Mouse (Mus musculus) C2C12 (cell line): Measurements from ENCODE around the gene Prrg4. TPM values are rescaled to one million over a fixed set of nuclear protein-coding genes. Genes with fewer than 3 reads are reported as not detected.
"Not testable (repeated sequence)": the region's sequence is repeated elsewhere in the genome, so short reads cannot be mapped to it uniquely, and the experiment has no call there.

Source experiments
- H3K27me3 ChIP-seq: one replicate; pipeline ENCODE4 v1.6.1; 2011; ENCODE audit not compliant: control insufficient read depth, insufficient read depth, insufficient read length
- H3K36me3 ChIP-seq: one replicate; pipeline ENCODE4 v1.6.1; 2011; ENCODE audit not compliant: control insufficient read depth, insufficient read depth
- H3K4me3 ChIP-seq: one replicate; pipeline ENCODE4 v1.5.1; 2011; ENCODE audit warnings: mild to moderate bottlenecking, control low read depth; ENCODE audit not compliant: poor library complexity, insufficient read depth, severe bottlenecking
- H3K79me2 ChIP-seq: one replicate; pipeline ENCODE4 v1.6.1; 2011; ENCODE audit not compliant: control insufficient read depth, insufficient read depth
- H3K79me3 ChIP-seq: one replicate; pipeline ENCODE4 v1.6.1; 2011; ENCODE audit warnings: low read depth, control low read depth
- H3ac ChIP-seq: one replicate; pipeline ENCODE3; 2011; ENCODE audit warnings: low read depth; ENCODE audit not compliant: control insufficient read depth, insufficient read length
- CEBPB ChIP-seq: IDR thresholded peaks from one replicate; pipeline ENCODE4 v1.6.1; 2011; ENCODE audit warnings: low read depth, mild to moderate bottlenecking, control low read depth, moderate library complexity
- CTCF ChIP-seq: IDR thresholded peaks from one replicate; pipeline ENCODE4 v1.5.1; 2011; ENCODE audit not compliant: control insufficient read depth, insufficient read depth, insufficient read length
- FOSL1 ChIP-seq: IDR thresholded peaks from one replicate; pipeline ENCODE4 v1.8.0; 2011; ENCODE audit warnings: mild to moderate bottlenecking, low read length; ENCODE audit not compliant: poor library complexity, insufficient read depth, severe bottlenecking
- MAX ChIP-seq: IDR thresholded peaks from one replicate; pipeline ENCODE4 v1.6.1; 2011; ENCODE audit warnings: mild to moderate bottlenecking, control low read depth
- MYOD1 ChIP-seq: IDR thresholded peaks from one replicate; pipeline ENCODE4 v1.6.1; 2011; ENCODE audit warnings: low read depth; ENCODE audit not compliant: control insufficient read depth, insufficient read length
- MYOG ChIP-seq: IDR thresholded peaks from one replicate; pipeline ENCODE4 v1.6.1; 2011; ENCODE audit not compliant: control insufficient read depth, insufficient read length; ENCODE audit errors: extremely low read depth
- USF1 ChIP-seq: IDR thresholded peaks from one replicate; pipeline ENCODE4 v1.6.1; 2011; ENCODE audit warnings: low read depth, mild to moderate bottlenecking, control low read depth, moderate library complexity
- polyA plus RNA-seq: library from polyadenylated mRNA; unstranded; fragments of >200 nt; fragmentation: generic; extraction: Trizol; gene quantifications from one replicate; pipeline ENCODE4 v1.2.1, GENCODE M21; 2012; ENCODE audit warnings: missing spikeins

The Prrg4 gene
- polyA plus RNA-seq, 1 experiment: 4.6 TPM

- Histone ChIP-seq H3K4me3 (no peak overlapping the region), H3K36me3 (peaks cover 8% of the 10 kb centered on the region), H3ac (no peak overlapping the region), H3K27me3 (no peaks in the 10 kb centered on the region), H3K79me2 (peaks cover 4% of the 10 kb centered on the region), H3K79me3 (no peaks in the 10 kb centered on the region)
- TF ChIP-seq MAX: no peak
- no peak for TF ChIP-seq FOSL1
- no peak for TF ChIP-seq MYOG
- no peak for TF ChIP-seq MYOD1
- TF ChIP-seq CEBPB: no peak
- no peak for TF ChIP-seq CTCF
- TF ChIP-seq USF1: no peak
Measured at GRCm38 (mm10) chr2:104840974-104841373, 8.7 kb downstream of the Prrg4 start.

DNA sequence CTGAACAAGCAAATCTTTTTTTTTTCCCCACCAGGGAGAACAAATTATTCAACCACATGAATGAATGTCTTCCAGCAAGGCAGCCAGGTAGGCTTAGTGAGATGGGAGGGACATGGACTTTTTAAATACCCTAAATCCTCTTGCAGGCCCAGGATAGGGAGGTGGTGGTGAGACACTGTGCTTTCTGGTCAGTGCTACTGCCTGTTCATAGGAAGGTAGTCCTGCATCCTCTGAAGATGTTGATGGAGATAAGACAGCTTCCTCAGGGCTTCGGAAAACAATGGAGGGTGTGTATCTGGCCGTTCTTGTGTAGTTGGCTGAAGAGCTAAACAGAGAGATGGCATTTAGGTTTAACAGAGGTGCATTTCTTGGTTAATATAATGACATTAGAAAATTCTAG, 17.2 kb downstream of the Prrg4 start:
- Histone ChIP-seq H3ac (no peak overlapping the region), H3K4me3 (no peak overlapping the region), H3K27me3 (no peaks in the 10 kb centered on the region), H3K79me3 (peaks cover 2% of the 10 kb centered on the region), H3K36me3 (no peaks in the 10 kb centered on the region), H3K79me2 (no peaks in the 10 kb centered on the region)
- no peak for TF ChIP-seq CTCF
- TF ChIP-seq MAX: no peak
- TF ChIP-seq FOSL1: no peak
- TF ChIP-seq USF1: no peak
- TF ChIP-seq MYOD1: no peak
- TF ChIP-seq CEBPB: no peak
- TF ChIP-seq MYOG: no peak

DNA sequence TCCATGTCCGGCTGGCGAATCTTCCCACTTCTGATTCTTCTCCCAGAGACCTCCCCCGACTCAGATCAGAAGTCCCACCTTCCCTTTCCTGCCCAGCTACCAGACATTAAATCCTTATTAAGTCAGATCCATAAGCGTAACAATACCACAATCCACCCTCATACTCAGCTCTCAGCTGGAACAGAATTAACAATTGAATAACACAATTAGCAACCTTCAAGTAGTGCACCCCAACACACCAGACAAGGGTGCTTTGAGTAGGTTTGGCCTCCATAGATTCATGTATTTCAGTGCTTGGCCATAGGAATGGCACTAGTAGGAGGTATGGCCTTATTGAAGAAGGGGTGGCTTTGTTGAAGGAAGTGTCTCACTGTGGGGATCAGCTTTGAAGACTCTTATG, 23.5 kb downstream of the Prrg4 start:
- Histone ChIP-seq H3K36me3 (no peaks in the 10 kb centered on the region), H3K79me2 (no peaks in the 10 kb centered on the region)

DNA sequence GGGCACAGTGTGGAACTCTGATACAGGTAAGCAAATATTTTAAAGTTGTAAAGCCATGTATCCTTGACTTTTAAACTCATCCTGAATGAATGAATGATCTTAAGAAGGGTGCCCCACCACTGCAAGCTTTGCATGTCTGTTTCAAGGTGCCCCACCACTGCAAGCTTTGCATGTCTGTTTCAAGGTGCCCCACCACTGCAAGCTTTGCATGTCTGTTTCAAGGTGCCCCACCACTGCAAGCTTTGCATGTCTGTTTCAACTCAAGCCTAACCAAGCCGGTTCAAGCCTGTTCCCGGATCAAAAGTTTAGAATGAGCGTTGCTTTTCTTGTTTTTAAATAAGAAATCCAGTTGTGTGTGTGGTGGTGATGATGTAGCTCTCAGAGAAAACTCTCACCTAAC, 30.9 kb downstream of the Prrg4 start:
- not testable (repeated sequence) for H3K4me3 ChIP-seq, H3ac ChIP-seq, H3K36me3 ChIP-seq, H3K27me3 ChIP-seq
- Histone ChIP-seq H3K79me3 (peaks cover 22% of the 10 kb centered on the region), H3K79me2 (peaks cover 25% of the 10 kb centered on the region)

More for the DNA sequence above, 23.5 kb downstream of the Prrg4 start:
- H3ac ChIP-seq: no peak overlapping the region
- no peak overlapping the region for H3K4me3 ChIP-seq
- H3K27me3 ChIP-seq: no peaks in the 10 kb centered on the region
- TF ChIP-seq MYOG: no peak
- TF ChIP-seq MAX: no peak
- no peak for TF ChIP-seq USF1
- TF ChIP-seq FOSL1: no peak
- no peak for TF ChIP-seq CTCF
- no peak for TF ChIP-seq CEBPB
- TF ChIP-seq MYOD1: no peak
- peaks cover 2% of the 10 kb centered on the region for H3K79me3 ChIP-seq

DNA sequence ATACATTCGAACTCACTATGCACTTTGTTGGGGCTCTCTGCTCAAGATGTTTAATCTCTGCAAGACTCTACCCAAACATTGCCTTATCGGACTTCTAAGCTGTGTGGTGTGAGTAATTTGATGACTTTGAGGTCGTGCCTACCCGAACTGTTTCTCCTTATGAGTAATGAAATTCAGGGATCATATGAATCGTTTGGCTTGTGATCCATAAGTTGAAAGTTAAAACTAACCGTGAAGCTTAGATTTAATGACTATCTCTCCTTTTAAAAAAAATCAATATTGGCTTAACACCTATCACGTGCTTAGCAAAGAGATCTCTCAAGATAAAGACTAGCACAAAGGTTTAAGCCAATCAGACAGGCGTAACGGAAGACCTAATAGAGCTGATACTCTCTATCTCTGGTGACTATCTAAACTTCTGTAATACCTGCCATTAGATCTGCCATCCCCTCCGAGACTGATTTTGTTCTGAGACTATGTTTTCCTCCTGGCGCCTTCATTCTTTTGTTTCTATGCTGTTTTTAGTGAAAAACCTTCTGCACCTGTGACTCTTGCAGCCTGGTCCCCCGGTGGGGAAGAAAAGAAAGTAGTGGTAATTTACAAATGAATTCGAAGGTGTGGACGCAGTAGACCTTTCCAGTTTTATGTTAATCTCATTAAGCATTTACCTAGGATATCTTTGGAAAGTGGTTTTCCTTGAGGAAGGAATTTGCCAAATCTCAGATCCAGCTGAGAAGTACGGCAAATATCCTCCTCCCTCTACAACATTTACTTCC, 31.9 kb downstream of the Prrg4 start:
- Histone ChIP-seq H3K79me3 (peaks cover 31% of the 10 kb centered on the region), H3K36me3 (no peaks in the 10 kb centered on the region), H3K79me2 (peaks cover 36% of the 10 kb centered on the region), H3K4me3 (peak overlapping the region; percentile 50), H3ac (peak overlapping the region; percentile 33), H3K27me3 (no peaks in the 10 kb centered on the region)
- TF ChIP-seq FOSL1 (no peak), MYOD1 (no peak), USF1 (no peak), MAX (no peak), CEBPB (no peak), MYOG (no peak), CTCF (no peak)

DNA sequence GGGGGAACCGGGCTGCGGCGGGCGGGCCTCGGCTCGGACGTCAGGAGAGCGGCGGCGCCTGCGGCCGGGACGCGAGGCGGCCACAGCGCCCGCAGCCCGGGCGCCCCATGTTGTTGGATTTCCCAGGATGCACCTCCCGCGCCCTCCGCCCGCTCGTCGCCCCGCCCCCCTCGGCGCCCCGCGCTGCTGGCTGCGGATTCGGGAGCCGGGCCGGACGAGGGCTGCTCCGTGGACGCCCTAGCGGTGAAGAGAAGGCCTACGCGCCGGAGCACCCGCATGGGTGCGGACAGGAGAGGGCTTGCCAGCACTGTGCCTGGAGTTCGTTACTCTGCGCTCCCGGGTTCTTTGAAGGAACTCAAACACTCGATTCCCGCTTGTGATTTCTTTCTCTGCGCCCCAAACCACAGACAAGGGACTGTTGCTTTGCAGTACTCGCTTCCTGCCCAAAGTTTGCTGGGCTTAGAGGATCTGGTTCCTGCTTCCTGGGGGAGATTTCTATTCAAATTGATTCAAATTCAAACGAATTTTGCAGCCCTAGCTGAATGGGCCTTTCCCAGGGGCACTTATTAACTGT, 32.7 kb downstream of the Prrg4 start:
- Histone ChIP-seq H3K36me3 (no peaks in the 10 kb centered on the region), H3K27me3 (no peaks in the 10 kb centered on the region), H3K79me2 (peaks cover 44% of the 10 kb centered on the region), H3ac (peak overlapping the region; percentile 95), H3K79me3 (peaks cover 39% of the 10 kb centered on the region), H3K4me3 (peak overlapping the region; percentile 50)
- no peak for TF ChIP-seq USF1
- TF ChIP-seq CTCF: peak; percentile 32
